Mouse (Mus musculus): ENCODE measurements around the gene Rxra.

Gene Rxra

DNA sequence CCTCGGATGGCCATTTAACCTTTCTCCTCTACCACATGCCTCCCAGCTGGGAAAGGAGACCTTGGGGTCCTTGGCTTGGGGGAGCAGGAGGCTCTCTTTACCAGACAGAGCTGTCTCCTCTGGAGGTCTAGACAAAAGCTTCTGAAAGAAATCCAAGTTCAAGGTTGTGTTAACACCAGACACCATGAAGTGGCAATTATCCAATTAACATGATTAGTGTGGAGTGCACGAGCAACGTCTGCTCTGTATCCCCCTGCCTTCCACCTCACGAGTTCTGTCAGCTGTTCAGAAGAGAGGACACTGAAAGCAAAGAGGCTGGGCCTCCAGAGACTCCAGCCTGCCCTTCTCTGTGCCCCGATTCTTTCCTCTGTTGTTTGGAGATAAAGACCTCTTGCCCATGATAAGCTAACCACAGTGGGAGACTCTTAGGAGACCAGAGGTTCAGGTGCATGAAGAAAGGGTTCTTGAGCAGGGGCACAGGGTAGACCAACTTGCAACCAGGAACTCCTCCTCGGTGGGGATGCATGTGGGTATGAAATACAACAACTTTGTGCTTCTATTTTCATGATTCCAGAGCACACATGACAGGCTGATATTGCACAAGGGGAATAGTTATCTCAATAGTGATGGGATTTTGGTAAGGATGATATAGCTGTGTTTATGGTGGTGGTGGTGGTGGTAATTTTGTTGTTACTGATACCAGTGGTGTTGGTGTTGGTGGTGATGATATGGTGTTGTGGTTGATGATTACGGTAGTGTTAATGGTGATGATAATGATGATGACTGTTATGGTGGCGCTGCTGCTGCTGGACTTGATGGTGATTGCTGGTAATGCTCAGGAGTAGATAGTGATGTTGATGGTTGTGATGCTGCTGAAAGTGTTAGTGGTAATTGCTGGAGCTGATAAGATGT is 21.7 kb upstream of the Rxra start:
- POLR2A ChIA-PET = no interaction called here

DNA sequence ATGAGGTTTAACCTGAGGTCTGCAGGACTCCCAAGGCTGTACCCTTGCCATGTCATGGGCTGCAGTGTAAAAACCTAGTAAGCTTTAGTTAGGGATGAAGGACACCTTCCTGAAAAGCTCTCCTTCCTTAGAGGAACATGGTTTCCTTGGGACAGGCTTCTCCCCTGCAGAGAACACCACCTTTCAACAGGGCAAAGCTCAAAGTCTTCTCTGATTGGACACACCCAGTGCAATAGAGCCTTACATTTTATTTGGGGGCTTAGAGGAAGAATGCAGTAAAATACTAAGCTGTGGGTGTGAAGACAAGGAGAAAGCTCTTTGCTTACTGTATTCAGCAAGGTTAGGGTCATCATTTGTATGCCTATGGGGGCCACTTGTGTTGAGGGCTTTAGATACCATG is 19.7 kb upstream of the Rxra start:
- CTCF ChIA-PET = no interaction called here
- POLR2A ChIA-PET = no interaction called here

More for the DNA sequence above, 21.7 kb upstream of the Rxra start:
- CTCF ChIA-PET = interaction anchor here in 1 of 4 experiments (0.6 kb wide), 1 partner anchor 246 kb away, joined by 4 read pairs; no protein-coding TSS in a partner anchor

DNA sequence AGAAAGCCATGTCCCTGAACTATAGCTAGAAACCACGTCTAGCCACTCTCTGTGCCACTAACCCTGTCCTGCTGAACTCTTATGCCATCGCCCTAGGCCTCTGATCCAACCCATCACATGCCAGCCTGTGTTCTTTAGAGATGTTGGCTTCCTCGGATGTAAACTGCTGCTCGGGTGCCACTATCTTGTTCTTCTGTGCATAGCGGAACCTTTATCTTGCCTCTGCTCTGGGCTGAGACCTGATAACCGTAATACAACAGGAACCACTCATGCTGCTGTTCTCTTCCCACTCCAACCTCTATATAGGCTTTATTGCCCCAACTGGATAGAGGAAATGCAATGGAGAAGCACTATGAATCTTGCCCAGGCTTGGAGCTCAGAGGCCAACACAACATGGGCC is 11.0 kb upstream of the Rxra start:
- CTCF ChIA-PET = interaction anchor here in 2 of 4 experiments (0.6 to 0.9 kb wide), 2 partner anchors 7 to 1271 kb away, joined by 3 to 5 read pairs; no protein-coding TSS in a partner anchor
- POLR2A ChIA-PET = interaction anchor here in 1 of 4 experiments (0.7 kb wide), 1 partner anchor 815 kb away, joined by 4 read pairs; no protein-coding TSS in a partner anchor

DNA sequence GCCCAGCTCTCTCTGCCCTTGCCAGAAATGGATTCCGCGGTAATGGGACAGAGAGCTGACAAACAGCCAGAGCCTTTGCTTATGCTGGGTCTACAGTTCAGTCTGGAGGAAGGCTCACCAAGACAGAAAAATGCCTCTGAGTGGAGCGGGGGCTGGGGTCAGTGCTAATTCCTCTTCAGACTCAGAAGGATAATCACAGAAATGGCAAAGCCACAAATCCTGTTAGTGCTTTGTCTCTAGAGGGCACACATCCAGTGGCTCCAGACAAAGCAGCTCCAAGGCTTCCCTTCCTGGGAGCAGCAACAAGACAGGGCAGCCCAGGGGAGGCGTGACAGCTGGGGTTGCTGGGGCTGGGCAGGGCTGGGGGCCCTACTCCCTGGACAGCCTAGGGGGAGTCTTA is 9.5 kb upstream of the Rxra start:
- ChIA-PET POLR2A (interaction anchor here in 1 of 4 experiments (1.3 kb wide), 1 partner anchor 9 kb away, joined by 3 read pairs; no protein-coding TSS in a partner anchor), CTCF (no interaction called here)

DNA sequence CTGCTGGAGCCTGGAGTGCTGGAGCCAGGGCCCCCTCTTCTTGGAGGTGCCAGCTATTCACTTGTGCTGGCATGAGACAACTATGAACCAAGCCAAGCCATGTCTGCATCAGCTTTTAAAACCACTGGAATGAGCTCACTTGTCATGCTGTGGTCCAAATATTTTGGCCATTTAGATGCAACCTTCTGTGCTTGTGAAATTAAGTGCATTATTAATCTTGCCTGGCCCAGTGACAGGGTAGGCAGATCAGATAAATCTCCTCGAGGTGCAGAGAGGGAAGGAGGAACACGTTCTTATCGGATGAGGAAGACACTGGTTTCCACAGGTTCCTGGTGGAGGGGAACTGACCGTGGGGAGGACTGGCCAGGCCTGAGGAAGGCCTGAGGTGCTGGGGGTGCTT is 8.6 kb upstream of the Rxra start:
- ChIA-PET CTCF (no interaction called here), POLR2A (interaction anchor here in 2 of 4 experiments (0.7 to 1.3 kb wide), 2 partner anchors 10 to 11 kb away, joined by 3 read pairs; no protein-coding TSS in a partner anchor)

DNA sequence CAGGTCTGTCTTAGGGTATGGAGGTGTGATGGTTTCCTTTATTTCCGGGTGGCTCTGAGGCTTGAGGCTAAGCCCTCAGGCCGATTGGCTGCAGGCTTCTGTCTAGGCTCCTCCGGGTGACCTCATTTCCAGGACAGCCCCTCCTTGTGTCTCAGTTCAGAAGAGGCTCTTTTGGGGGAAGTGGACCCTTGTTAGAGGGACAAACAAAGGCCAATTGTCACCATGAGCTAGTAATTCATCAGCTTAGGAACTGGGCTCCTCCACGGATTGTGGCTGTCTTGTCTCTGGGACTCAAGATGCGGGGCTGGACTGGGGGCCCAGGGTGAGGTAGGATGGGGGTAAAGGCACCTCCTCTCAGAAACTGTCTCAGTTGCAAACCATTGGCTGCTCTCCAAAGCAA is 5.5 kb upstream of the Rxra start:
- CTCF ChIA-PET = no interaction called here
- POLR2A ChIA-PET = interaction anchor here in 2 of 4 experiments (0.6 to 1.4 kb wide), 3 partner anchors 8 to 21 kb away, joined by 3 to 4 read pairs (median 4); no protein-coding TSS in a partner anchor

DNA sequence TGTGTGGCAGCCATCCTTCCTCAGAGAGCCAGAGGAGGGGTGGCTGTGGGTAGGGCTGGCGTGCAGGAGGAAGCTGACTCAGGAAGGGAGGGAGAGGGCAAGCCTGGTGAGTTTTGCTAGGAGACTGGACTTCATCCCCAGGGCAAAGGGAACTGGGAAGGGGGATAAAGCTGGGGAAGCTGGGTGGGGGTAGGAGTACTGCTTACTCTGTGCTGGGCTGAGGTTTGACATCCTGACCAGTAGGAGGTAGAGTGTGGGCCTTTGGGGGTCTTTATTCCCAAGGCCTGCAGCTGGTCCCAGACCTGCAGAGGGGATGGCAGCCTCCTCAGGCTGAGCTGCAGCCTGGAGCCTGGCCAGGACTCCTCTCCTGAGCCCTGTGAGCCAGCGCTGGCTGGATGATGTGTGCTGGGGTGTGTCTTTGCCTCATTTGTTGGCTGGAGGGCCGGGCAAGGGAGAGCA is 4.6 kb upstream of the Rxra start:
- POLR2A ChIA-PET = interaction anchor here in 2 of 4 experiments (0.5 to 1.4 kb wide), 2 partner anchors 9 to 22 kb away, joined by 3 to 4 read pairs; no protein-coding TSS in a partner anchor
- CTCF ChIA-PET = interaction anchor here in 1 of 4 experiments (0.6 kb wide), 1 partner anchor 60 kb away, joined by 6 read pairs; no protein-coding TSS in a partner anchor

DNA sequence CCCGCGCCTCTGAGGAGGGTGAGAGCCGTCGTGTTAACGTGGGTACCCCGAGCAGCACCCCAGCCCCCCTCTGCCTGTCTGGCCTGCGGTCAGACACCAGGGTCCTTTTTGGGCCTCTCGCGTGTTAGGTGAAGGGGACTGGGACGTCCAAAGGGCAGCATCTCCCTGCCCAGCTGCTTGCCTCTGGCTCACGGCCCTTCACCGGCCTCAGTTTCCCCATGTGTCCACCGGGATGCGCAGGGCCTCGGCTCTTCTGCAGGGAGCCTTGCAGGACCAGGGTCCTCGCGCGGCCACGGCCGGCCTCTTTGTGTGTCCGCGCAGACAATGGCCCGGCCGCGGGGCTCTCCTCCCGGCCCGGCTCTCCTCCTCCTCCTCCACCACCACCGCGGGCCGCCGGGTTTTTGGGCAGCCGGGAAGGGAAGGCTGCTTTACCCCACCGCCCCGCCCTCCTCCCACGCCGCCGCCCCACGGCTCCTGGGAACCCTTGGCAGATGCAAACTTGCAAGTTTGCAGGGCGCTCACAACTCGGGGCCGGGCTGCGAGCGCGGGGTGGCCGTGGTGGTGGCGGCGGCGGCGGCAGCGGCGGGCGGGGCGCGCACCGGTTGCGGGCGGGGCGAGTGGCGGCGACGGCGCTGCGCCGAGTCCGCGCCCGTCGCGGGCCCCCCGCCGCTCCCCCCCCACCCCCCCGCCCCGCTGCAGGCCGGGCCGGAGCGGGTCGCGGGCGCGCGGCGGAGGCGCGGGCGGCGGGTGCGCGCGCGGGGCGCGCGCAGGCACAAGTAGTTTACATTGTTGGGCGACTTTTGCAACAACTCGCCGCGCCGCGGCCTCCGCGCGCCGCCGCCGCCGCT is 462 bp downstream of the Rxra start:
- ChIA-PET POLR2A (interaction anchor here in 2 of 4 experiments (0.8 to 3.0 kb wide), 8 partner anchors 7 to 203 kb away, joined by 3 to 9 read pairs (median 4); no protein-coding TSS in a partner anchor), CTCF (interaction anchor here in 1 of 4 experiments (1.2 kb wide), 1 partner anchor 209 kb away, joined by 3 read pairs; no protein-coding TSS in a partner anchor)

DNA sequence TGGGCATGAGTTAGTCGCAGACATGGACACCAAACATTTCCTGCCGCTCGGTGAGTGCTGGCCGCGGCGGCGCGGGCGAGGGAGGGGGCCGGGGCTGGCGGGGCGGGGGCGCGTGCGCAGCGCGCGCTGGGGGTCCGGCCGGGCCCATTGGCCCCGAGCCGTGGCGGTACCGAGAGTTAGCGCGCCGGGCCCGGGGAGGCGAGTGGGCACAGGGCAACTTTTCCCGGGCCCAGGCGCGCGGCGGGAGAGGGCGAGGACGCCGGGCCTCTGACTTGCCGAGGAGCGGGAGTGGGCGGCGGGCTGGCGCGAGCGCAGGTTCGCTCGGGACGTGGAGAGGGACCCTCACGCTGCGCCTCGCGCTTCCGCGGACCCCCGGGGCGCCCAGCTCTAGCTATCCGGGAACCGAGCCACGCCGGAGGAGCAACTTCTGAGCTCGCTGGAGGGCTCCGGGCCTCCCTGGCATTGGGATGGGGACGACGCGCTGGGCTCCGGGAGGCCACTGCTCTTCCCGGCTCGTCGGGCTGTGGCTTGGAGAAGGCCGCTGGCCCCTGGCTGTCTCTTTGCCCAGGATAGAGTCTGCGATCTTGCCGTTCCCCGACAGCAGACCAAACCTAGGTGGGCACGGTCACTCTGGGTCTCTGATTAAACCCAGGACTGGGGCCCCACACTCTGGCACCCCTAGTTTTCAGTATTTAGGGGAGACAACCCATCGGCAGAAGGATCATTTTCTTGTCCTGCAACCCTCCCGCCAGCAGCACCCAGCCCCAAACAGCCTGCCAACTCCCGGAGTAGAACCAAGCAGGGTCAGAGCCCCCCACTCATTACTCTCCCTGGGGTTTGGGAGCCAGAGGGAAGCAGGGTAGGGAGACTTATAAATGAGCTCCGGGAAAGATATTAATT is 1.4 kb downstream of the Rxra start:
- CTCF ChIA-PET = no interaction called here
- POLR2A ChIA-PET = interaction anchor here in 3 of 4 experiments (0.6 to 1.9 kb wide), 9 partner anchors 10 to 148 kb away, joined by 3 to 5 read pairs (median 4); no protein-coding TSS in a partner anchor

DNA sequence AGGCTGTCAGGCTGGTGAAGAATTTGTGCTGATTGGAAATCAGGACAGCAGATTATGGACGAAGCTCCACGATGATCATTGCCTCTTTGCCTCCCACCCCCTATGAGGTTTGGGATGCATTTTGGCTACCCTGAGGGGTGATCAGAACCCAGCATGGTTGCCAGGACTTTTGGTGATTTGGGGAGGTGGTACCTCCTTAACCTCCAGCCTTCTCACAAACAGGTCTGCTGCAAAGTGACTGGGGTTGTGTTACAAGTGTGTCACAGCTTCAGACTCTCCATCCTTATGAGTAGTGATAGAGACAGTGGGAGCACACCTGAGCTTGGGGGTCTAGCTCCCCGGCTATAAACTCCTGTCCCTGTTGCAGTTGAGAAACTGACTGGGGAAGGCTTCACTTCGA is 2.1 kb downstream of the Rxra start:
- ChIA-PET CTCF (interaction anchor here in 1 of 4 experiments (0.8 kb wide), 1 partner anchor 527 kb away, joined by 3 read pairs; no protein-coding TSS in a partner anchor), POLR2A (interaction anchor here in 3 of 4 experiments (0.6 to 1.9 kb wide), 12 partner anchors 8 to 148 kb away, joined by 3 to 5 read pairs (median 4); no protein-coding TSS in a partner anchor)

DNA sequence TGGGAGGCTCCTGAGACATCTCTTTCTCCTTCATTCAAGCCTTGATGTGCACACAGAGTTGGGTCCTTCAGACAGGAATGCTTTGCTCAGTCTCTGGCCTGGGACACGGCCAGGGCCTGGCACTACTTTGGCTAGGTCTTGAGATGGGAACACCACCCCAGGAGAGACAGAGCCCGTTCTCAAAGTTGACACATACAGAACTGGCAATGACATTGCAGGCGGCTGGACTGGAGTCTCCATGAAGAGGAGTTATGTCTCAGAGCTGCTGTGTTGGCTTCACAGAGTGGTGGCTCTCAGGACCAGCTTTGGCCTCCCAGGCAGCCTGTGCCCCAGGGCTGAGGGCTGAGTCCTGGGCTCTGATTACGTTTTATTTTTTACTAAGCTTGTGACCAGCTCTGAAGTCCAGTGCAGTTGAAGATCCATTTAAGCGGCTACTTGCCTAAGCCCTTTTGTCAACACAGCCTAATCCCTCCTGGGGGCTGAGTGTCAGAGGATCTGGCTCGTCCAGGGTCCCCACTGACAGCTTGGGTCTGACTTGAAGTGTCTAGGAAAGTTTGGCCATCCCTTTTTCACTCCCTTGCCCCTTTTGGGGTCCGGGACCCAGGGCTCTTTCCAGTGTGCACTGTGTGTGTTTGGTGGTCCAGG is 2.7 kb downstream of the Rxra start:
- CTCF ChIA-PET = interaction anchor here in 1 of 4 experiments (0.8 kb wide), 1 partner anchor 526 kb away, joined by 3 read pairs; no protein-coding TSS in a partner anchor

DNA sequence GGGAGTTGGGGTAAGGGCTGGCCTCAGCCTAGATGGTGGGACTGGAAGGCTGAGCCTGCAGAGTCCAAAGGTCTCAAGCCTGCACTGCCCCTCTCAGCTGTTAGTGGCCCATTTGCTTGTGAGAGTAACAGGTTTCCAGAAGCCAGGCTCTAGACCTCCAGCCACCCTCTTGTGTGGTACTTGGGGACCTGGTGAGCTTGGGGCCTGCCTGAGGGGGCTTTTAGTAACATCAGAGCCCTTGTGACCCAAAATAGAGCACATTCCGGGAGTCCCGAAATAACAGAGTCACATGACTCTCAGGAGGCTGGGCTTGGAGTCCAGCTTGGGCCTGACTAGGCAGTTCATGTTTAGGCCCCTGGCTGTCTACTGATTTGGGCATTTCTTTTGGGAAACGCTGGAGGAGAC is 3.4 kb downstream of the Rxra start:
- POLR2A ChIA-PET = interaction anchor here in 3 of 4 experiments (0.7 to 1.8 kb wide), 11 partner anchors 9 to 238 kb away, joined by 3 to 7 read pairs (median 4); partner anchors contain the start of gene Brd3os (in 1 of the 3)
- CTCF ChIA-PET = interaction anchor here in 1 of 4 experiments (1.0 kb wide), 1 partner anchor 695 kb away, joined by 4 read pairs; no protein-coding TSS in a partner anchor

More for the DNA sequence above, 2.7 kb downstream of the Rxra start:
- POLR2A ChIA-PET = interaction anchor here in 3 of 4 experiments (0.6 to 1.9 kb wide), 14 partner anchors 9 to 237 kb away, joined by 3 to 7 read pairs (median 4); partner anchors contain the start of gene Brd3os (in 1 of the 3)

DNA sequence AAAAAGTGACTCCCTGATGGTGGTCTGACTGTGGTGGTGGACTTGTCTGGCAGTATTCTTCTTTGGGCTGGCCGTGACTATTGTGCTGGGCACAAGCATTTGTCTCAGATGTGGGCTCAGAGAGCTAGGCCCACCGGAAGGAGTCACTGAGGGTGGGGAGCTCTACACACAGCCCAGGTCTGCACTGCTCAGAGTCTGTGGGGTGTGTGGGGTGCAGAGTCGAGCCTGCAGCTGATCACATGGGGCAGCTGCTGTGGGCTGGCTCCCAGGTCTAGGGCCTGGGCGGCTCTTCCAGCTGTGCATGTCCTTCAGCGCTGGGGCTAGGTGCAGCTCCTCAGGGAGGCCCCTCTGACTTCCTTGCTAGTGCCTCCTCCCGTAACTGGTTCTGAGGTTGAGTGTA is 3.8 kb downstream of the Rxra start:
- ChIA-PET CTCF (interaction anchor here in 1 of 4 experiments (0.7 to 1.0 kb wide), 2 partner anchors 127 to 695 kb away, joined by 3 to 4 read pairs; no protein-coding TSS in a partner anchor), POLR2A (interaction anchor here in 2 of 4 experiments (0.8 to 1.8 kb wide), 10 partner anchors 11 to 238 kb away, joined by 3 to 7 read pairs (median 4); partner anchors contain the start of gene Brd3os (in 1 of the 2))

DNA sequence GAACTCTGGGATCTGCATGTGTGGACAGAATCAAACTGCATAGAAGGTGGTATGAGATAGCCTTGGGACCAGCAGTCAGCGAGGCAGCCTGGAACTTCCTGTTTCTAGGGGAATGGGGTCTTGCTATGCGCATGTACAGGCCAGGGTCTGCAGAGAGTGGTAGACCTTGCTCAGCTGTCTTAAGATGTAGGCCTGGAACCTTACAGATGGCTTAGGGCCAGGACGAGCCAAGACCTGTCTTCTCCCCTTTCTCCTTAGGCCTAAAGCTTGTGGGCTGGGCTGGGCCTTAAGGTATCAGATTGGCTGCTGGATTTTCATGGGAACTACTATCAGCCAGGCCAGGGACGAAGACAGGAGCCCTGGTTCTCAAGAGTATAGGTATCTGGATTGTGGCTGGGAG is 4.4 kb downstream of the Rxra start:
- POLR2A ChIA-PET = interaction anchor here in 1 of 4 experiments (0.8 to 1.7 kb wide), 8 partner anchors 12 to 239 kb away, joined by 3 to 7 read pairs (median 4); partner anchors contain the start of gene Brd3os
- CTCF ChIA-PET = interaction anchor here in 1 of 4 experiments (0.7 to 1.0 kb wide), 2 partner anchors 128 to 694 kb away, joined by 3 to 4 read pairs; no protein-coding TSS in a partner anchor

DNA sequence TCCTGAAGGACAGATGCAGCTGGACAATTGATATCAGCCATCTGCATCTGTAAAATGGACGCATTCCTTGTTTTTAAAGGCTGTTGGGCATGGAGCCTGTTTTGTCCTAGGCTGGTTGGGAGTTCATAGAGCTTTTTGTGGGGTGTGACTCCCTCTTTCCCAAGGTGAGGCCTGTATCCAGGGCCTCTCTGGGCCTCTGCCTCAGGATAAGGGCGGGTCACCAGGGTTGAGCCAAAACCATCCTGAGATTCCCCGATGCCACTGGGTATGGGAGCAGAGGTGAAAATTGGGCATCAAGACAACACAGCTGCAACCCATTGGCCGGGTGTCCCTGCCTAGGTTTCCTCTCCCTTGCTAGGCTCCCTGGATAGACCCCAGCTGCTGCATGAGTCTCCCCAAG is 5.2 kb downstream of the Rxra start:
- POLR2A ChIA-PET = interaction anchor here in 2 of 4 experiments (0.8 to 1.1 kb wide), 2 partner anchors 61 to 140 kb away, joined by 3 read pairs; no protein-coding TSS in a partner anchor
- CTCF ChIA-PET = interaction anchor here in 1 of 4 experiments (0.6 kb wide), 1 partner anchor 738 kb away, joined by 3 read pairs; no protein-coding TSS in a partner anchor

DNA sequence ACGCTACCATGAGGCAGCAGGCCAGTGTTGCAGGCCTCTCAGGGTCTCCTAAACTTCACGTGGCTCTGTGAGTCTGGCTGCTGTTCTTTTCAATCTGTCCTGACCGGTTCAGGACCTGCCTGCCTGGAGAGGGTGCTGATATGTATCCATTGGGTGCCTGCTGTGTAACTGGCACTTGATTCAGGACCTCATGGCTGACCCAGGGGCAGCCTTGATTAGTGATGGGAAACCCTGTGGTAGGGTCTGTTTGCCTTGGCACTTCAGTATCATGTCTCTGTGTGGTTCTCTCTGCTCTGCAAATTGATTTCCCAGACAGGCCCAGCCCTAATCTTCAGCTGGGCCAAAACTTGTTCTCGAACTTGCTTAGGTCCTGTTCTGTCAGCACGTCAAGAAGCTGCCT is 5.9 kb downstream of the Rxra start:
- POLR2A ChIA-PET = interaction anchor here in 1 of 4 experiments (1.1 kb wide), 1 partner anchor 140 kb away, joined by 3 read pairs; no protein-coding TSS in a partner anchor
- CTCF ChIA-PET = no interaction called here
